Mouse (Mus musculus) CH12.LX (cell line): ENCODE data around the gene Dyx1c1. TPM values are rescaled to one million over a fixed set of nuclear protein-coding genes. Genes with fewer than 3 reads are reported as not detected.

Source experiments
- DNase-seq: peaks from one replicate; pipeline ENCODE4 v3.0.0-alpha.2; 2013; ENCODE audit errors: extremely low read depth
- H3K27ac ChIP-seq: 2 replicates; pipeline ENCODE4 v1.5.1; 2012; ENCODE audit warnings: low read depth, mild to moderate bottlenecking, control low read depth, moderate library complexity; ENCODE audit not compliant: insufficient read depth
- H3K27me3 ChIP-seq: replicated peaks from 2 replicates; pipeline ENCODE3; 2012; ENCODE audit warnings: inconsistent platforms
- H3K36me3 ChIP-seq, 2 experiments: replicated peaks in 1 of 2; 2 replicates each; pipeline versions ENCODE3 to v1.6.1; 2012; ENCODE audit warnings: inconsistent platforms in 1 of 2, low read length in 1 of 2, mild to moderate bottlenecking in 1 of 2, mixed read lengths in 1 of 2, moderate library complexity in 1 of 2; ENCODE audit not compliant: control insufficient read depth in 1 of 2, insufficient read depth in 1 of 2
- H3K4me1 ChIP-seq, 2 experiments: 2 replicates each; pipeline ENCODE4 v1.6.1; 2012; ENCODE audit warnings: inconsistent platforms in 1 of 2, moderate library complexity in 1 of 2; ENCODE audit not compliant: insufficient read depth in 2 of 2, control insufficient read depth in 1 of 2
- H3K4me2 ChIP-seq: 2 replicates; pipeline ENCODE4 v1.6.1; 2012; ENCODE audit warnings: low read depth, mild to moderate bottlenecking, control low read depth; ENCODE audit not compliant: poor library complexity, insufficient read depth, severe bottlenecking
- H3K4me3 ChIP-seq, 3 experiments: fragments of 150-350 bp in 1 of 3; sonication (generic) in 1 of 3; replicated peaks in 1 of 3; 2 replicates each; pipeline versions ENCODE3 to v1.5.1; 2011 to 2012; ENCODE audit warnings: low read depth in 2 of 3, low read length in 2 of 3, mild to moderate bottlenecking in 2 of 3, moderate library complexity in 2 of 3, control low read depth in 1 of 3, improper control_type of control experiment in 1 of 3, inconsistent platforms in 1 of 3, mixed read lengths in 1 of 3; ENCODE audit not compliant: poor library complexity in 1 of 3
- H3K79me2 ChIP-seq: replicated peaks from 2 replicates; pipeline ENCODE4 v1.6.1; 2012; ENCODE audit warnings: mild to moderate bottlenecking, moderate library complexity; ENCODE audit not compliant: control insufficient read depth, poor library complexity, insufficient read depth, severe bottlenecking; ENCODE audit errors: extremely low read depth
- H3K9ac ChIP-seq: 2 replicates; pipeline ENCODE4 v1.6.1; 2012; ENCODE audit warnings: low read depth, mild to moderate bottlenecking, control low read depth, moderate library complexity; ENCODE audit not compliant: insufficient read depth
- H3K9me3 ChIP-seq: replicated peaks from 2 replicates; pipeline ENCODE3; 2012; ENCODE audit warnings: low read length, inconsistent platforms, mixed read lengths
- CHD1 ChIP-seq: IDR thresholded peaks from 2 replicates; pipeline ENCODE4 v1.6.1; 2012; ENCODE audit warnings: low read depth, low read length, improper control_type of control experiment, inconsistent platforms
- CHD2 ChIP-seq: IDR thresholded peaks from 2 replicates; pipeline ENCODE4 v1.6.1; 2011; ENCODE audit warnings: low read length, improper control_type of control experiment
- CTCF ChIP-seq, 2 experiments: IDR thresholded peaks in 1 of 2; conservative IDR thresholded peaks in 1 of 2; 2 replicates each; pipeline ENCODE4 v1.5.1; 2011 to 2012; ENCODE audit warnings: low read depth in 2 of 2, low read length in 2 of 2, improper control_type of control experiment in 1 of 2, inconsistent platforms in 1 of 2, mild to moderate bottlenecking in 1 of 2, moderate library complexity in 1 of 2
- E2F4 ChIP-seq: IDR thresholded peaks from 2 replicates; pipeline ENCODE4 v1.6.1; 2011; ENCODE audit warnings: low read depth, low read length, improper control_type of control experiment; ENCODE audit not compliant: insufficient replicate concordance
- IRF4 ChIP-seq: IDR thresholded peaks from 2 replicates; pipeline ENCODE4 v1.6.1; 2014; ENCODE audit warnings: low read depth, mild to moderate bottlenecking, inconsistent platforms, low read length, improper control_type of control experiment
- JUN ChIP-seq: IDR thresholded peaks from 2 replicates; pipeline ENCODE4 v1.6.1; 2011; ENCODE audit warnings: low read depth, mild to moderate bottlenecking, low read length, improper control_type of control experiment, moderate library complexity; ENCODE audit not compliant: insufficient read depth
- JUND ChIP-seq: conservative IDR thresholded peaks from 2 replicates; pipeline ENCODE4 v1.6.1; 2011; ENCODE audit warnings: low read depth, low read length, improper control_type of control experiment
- MEF2A ChIP-seq: IDR thresholded peaks from 2 replicates; pipeline ENCODE4 v1.6.1; 2014; ENCODE audit warnings: low read depth, mild to moderate bottlenecking, inconsistent platforms, low read length, improper control_type of control experiment, borderline replicate concordance
- MYC ChIP-seq: IDR thresholded peaks from 2 replicates; pipeline ENCODE4 v1.6.1; 2011; ENCODE audit warnings: low read depth, mild to moderate bottlenecking, improper control_type of control experiment, low read length
- POLR2A ChIP-seq: IDR thresholded peaks from 2 replicates; pipeline ENCODE4 v1.6.1; 2011; ENCODE audit warnings: low read depth, mild to moderate bottlenecking, improper control_type of control experiment, low read length
- RAD21 ChIP-seq: IDR thresholded peaks from 2 replicates; pipeline ENCODE4 v1.6.1; 2011; ENCODE audit warnings: low read depth, mild to moderate bottlenecking, low read length, improper control_type of control experiment, moderate library complexity
- RCOR1 ChIP-seq: conservative IDR thresholded peaks from 2 replicates; pipeline ENCODE4 v1.6.1; 2012; ENCODE audit warnings: low read depth, mild to moderate bottlenecking, inconsistent platforms, low read length, improper control_type of control experiment
- SMC3 ChIP-seq: IDR thresholded peaks from 2 replicates; pipeline ENCODE4 v1.6.1; 2011; ENCODE audit warnings: low read depth, low read length, improper control_type of control experiment
- TCF12 ChIP-seq: IDR thresholded peaks from 2 replicates; pipeline ENCODE4 v1.6.1; 2014; ENCODE audit warnings: low read depth, mild to moderate bottlenecking, inconsistent platforms, low read length, improper control_type of control experiment
- ZNF384 ChIP-seq: IDR thresholded peaks from 2 replicates; pipeline ENCODE4 v1.6.1; 2012; ENCODE audit warnings: low read depth, low read length, improper control_type of control experiment, inconsistent platforms
- dilution Hi-C: fragments of 300-500 bp; cut with MboI; formaldehyde crosslinking; loops from 2 replicates; pipeline ENCODE4 v1.14.3; 2020; ENCODE audit warnings: low sequenced_read_pairs; ENCODE audit not compliant: extremely low pct_unique_long_range_greater_than_20kb, extremely low pct_ligation_motif_present
- in situ Hi-C: fragments of 300-500 bp; cut with MboI; formaldehyde crosslinking; loops from 3 replicates; pipeline ENCODE4 v1.14.3; 2019; ENCODE audit warnings: low sequenced_read_pairs, low pct_ligation_motif_present, low pct_unique_long_range_greater_than_20kb, mixed read lengths
- polyA plus RNA-seq: library from polyadenylated mRNA; unstranded; fragments of >175 nt; gene quantifications from 2 replicates; pipeline ENCODE4 v1.2.1, GENCODE M21; 2012; ENCODE audit warnings: low read depth; ENCODE audit not compliant: insufficient read length
- total RNA-seq, 2 experiments: library from RNA; depleted of rRNA; stranded (reverse); fragments of 300-350 nt in 1 of 2; fragments of >200 nt in 1 of 2; gene quantifications; 2 replicates each; pipeline ENCODE4 v1.2.3; 2012 to 2014

Gene Dyx1c1
- total and polyA plus RNA-seq, 3 experiments, result 3.4 to 6.8 (median 6.1) TPM

- H3K27me3 ChIP-seq, result no peaks in the 10 kb centered on the region
- peak; percentile 67 for DNase-seq
- peaks cover 2 to 24% of the 10 kb centered on the region in 2 experiments; a peak in 2 of 4 replicates for H3K4me1 ChIP-seq
- in situ Hi-C loops (loop anchor here (5.0 kb wide), 1 partner anchor 124 kb away; no protein-coding TSS in a partner anchor), dilution Hi-C loops (no loop called here)
- no peak overlapping the region for H3K9ac ChIP-seq
- H3K4me3 ChIP-seq, result no peak overlapping the region
- H3K36me3 ChIP-seq, result peaks cover 0 to 49% of the 10 kb centered on the region in 2 experiments
- H3K79me2 ChIP-seq, result no peaks in the 10 kb centered on the region
- H3K4me2 ChIP-seq, result no peak overlapping the region
- H3K9me3 ChIP-seq, result peaks cover 3% of the 10 kb centered on the region
- TF ChIP-seq IRF4, result 0 out of 2 replicates have a peak, but pooled peaks have one; percentile 20
- no peak for TF ChIP-seq E2F4
- TF ChIP-seq CTCF (conservative IDR thresholded peaks at IDR 0.05 in 1 of 2, IDR thresholded peaks at IDR 0.05 in 1 of 2; ENCODE audit: low read depth in 2 of 2, low read length in 2 of 2), result peak; percentile 55 to 85
- peak; percentile 74 for TF ChIP-seq SMC3
- TF ChIP-seq JUND, result no peak
- TF ChIP-seq RAD21, result peak; percentile 82
- 0 out of 2 replicates have a peak, but pooled peaks have one; percentile 34 for TF ChIP-seq MYC
- TF ChIP-seq CHD2, result no peak
- TF ChIP-seq, all 38 proteins: peak for 5
- no peak overlapping the region for H3K27ac ChIP-seq
These were observed 9.9 kb downstream of the Dyx1c1 start for GRCm38 (mm10) chr9:72968349-72969061.

DNA sequence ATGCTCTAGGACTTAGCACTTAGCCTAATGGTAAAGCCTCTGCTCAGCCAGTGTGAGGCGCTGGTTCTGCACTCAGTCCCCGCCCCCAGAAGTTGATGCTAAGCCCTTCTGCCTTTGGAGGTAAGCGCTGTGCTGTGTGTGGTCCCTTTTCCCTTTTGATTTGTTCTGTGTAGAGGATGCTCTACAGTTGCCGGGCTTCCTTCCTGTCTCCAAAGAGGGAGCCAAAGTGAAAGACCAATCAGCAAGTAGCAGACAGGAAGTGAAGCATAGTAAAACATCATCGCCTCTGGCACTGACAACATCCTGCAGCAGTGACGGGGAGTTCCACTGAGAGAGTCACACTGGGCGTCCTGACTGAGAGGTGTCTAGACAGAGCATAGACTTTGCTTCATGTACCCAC, 11.3 kb downstream of the Dyx1c1 start:
- Histone ChIP-seq H3K27me3 (no peaks in the 10 kb centered on the region), H3K4me2 (no peak overlapping the region), H3K4me3 (no peak overlapping the region), H3K79me2 (no peaks in the 10 kb centered on the region), H3K9ac (no peak overlapping the region), H3K9me3 (peaks cover 3% of the 10 kb centered on the region), H3K36me3 (peaks cover 0 to 45% of the 10 kb centered on the region in 2 experiments), H3K4me1 (peaks cover 6 to 28% of the 10 kb centered on the region in 2 experiments; a peak in 2 of 4 replicates), H3K27ac (no peak overlapping the region)
- in situ Hi-C loops, result loop anchor here (5.0 kb wide), 1 partner anchor 122 kb away; no protein-coding TSS in a partner anchor
- dilution Hi-C loops, result no loop called here
- TF ChIP-seq JUN (no peak), CHD1 (no peak), CTCF (conservative IDR thresholded peaks at IDR 0.05 in 1 of 2, IDR thresholded peaks at IDR 0.05 in 1 of 2; ENCODE audit: low read depth in 2 of 2, low read length in 2 of 2) (peak in 1 of 2 experiments; percentile 27; a peak in 1 of 4 replicates), ZNF384 (no peak)
- no peak for DNase-seq

GRCm38 (mm10) chr9:72972435-72972834, 13.8 kb downstream of the Dyx1c1 start:
- Histone ChIP-seq H3K9ac (no peak overlapping the region), H3K36me3 (peaks cover 0 to 31% of the 10 kb centered on the region in 2 experiments), H3K4me3 (no peak overlapping the region), H3K79me2 (no peaks in the 10 kb centered on the region), H3K4me2 (no peak overlapping the region), H3K9me3 (peaks cover 3% of the 10 kb centered on the region), H3K27ac (no peak overlapping the region), H3K4me1 (peaks cover 8 to 40% of the 10 kb centered on the region in 2 experiments; a peak in 2 of 4 replicates), H3K27me3 (no peaks in the 10 kb centered on the region)
- DNase-seq, result no peak
- in situ Hi-C loops (no loop called here), dilution Hi-C loops (no loop called here)
- TF ChIP-seq E2F4, result no peak
- TF ChIP-seq JUN, result no peak
- TF ChIP-seq ZNF384, result no peak
- TF ChIP-seq RCOR1, result no peak
- no peak for TF ChIP-seq MYC
- TF ChIP-seq MEF2A, result no peak
- TF ChIP-seq TCF12, result no peak
- no peak for TF ChIP-seq POLR2A
